Mouse (Mus musculus): ENCODE data around the gene Myoc.

The Myoc gene

DNA sequence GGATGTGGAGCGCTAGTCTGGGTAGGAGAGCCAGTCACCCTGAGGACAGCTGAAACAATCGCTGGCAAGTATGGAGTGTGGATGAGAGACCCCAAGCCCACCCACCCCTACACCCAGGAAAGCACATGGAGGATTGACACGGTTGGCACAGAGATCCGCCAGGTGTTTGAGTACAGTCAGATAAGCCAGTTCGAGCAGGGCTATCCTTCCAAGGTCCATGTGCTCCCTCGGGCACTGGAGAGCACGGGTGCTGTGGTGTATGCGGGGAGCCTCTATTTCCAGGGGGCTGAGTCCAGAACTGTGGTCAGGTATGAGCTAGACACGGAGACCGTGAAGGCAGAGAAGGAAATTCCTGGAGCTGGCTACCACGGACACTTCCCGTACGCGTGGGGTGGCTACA is 9.5 kb downstream of the Myoc start:
- DNase-seq (ENCODE audit: low read depth, low spot score): no peak

DNA sequence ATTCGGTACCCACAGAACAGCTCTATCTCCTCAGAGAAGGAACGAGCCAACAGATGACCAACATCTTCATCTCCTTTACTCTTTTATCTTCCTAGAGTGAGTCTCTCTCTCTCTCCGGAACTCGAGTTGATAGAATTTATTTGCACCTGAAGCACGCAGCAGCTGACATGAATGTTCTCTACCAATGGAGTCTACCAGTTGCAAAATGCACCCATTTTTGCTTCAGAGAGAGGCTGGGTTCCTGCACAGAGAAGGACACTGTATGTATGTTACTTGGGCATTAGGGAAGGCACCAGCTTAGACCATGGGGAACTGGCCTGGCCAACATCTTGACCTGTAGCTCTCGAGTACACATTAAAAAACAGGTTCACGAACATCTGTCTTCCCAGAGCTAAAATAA is 19.2 kb downstream of the Myoc start, which contains the start of gene Myocos:
Gene Myocos, minus strand, starts transcription at position 101 of the 400 bp plus-strand sequence.
- DNase-seq (ENCODE audit: low read depth, low spot score): no peak

GRCm38 (mm10) chr1:162660276-162660860 is 21.4 kb downstream of the Myoc start:
- DNase-seq (ENCODE audit: low read depth, low spot score): no peak

GRCm38 (mm10) chr1:162664826-162665475 is 26.0 kb downstream of the Myoc start:
- peak; percentile 60 for DNase-seq (ENCODE audit: low read depth, low spot score)

DNA sequence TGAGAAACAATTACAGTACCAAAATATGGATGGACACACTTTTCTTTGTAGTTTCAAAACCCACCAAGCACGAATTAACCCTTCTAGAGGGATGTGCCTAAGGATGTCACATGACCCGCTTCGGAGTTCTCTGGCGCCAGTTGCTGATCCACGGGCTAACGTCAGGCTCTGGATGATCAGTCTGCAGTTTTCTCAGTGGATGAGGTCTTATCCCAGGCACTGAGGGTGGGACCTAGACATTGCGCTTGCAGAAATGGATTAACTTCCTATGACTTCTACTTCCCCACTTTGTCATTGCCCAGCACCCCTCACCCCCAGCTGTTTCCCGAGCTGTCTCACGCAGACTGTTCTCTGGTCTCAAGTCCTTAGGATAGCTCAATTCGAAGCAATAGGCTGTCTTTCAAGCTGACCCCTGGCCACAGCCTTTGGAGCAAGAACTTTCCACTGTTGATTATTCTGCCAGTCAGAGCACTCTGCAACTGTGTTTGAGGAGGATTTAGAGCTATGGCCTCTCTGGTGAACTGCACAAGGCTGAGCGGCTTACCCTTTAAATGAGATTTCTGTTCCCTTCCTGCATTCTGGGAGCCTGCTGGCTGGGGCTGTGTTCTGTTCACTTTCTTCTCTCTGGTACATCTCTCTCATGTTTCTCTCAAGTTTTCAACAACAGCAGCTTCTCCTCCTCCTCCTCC is 26.7 kb downstream of the Myoc start:
- DNase-seq (ENCODE audit: low read depth, low spot score): no peak

DNA sequence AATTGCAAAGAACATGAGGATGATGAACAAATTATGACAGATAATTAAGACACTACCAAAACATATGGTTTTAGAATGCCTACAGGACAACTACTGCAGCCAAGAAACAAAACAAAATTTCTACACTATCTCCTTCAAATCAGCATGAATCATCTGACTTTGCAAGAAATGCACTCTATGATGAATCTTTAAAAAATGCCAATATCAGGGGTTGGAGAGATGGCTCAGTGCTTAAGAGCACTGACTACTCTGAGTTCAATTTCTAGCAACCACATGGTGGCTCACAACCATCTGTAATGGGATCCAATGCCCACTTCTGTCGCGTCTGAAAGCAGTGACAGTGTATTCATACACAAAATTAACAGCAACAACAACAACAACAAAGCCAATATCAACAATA is 54.8 kb downstream of the Myoc start:
- DNase-seq (ENCODE audit: low read depth, low spot score): no peak

DNA sequence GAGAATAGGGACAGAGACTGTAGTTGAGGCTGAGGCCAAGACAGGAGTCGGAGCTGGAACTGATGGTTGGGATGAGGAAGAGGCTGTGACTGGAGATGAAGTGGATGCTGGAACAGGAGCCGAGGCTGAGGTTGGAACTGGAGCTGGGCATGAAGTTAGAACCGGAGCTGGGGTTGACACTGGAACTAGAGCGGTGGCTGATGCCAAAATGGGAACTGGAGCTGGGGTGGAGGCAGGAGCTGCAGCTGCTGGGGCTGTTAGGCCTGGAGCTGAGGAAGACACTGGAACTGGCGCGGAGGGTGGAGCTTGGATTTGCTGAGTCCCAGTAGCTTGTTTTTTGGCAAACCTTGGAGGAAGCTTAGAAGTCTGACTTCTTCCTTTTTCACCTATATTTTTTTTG is 58.9 kb downstream of the Myoc start:
- DNase-seq (ENCODE audit: low read depth, low spot score): no peak
